Mouse (Mus musculus) olfactory bulb, adult 2 months (tissue): Measurements from ENCODE around the gene Hat1.

Source experiments
- CTCF ChIP-seq: fragments of 200-500 bp; IDR thresholded peaks from 2 replicates; pipeline ENCODE4 v1.5.1; 2012; ENCODE audit warnings: low read depth, mild to moderate bottlenecking, low read length, moderate library complexity; ENCODE audit not compliant: insufficient read depth
- POLR2A ChIP-seq: fragments of 200-500 bp; IDR thresholded peaks from 2 replicates; pipeline ENCODE4 v1.6.1; 2012; ENCODE audit warnings: mild to moderate bottlenecking, low read depth, low read length, moderate library complexity; ENCODE audit not compliant: insufficient read depth

DNA sequence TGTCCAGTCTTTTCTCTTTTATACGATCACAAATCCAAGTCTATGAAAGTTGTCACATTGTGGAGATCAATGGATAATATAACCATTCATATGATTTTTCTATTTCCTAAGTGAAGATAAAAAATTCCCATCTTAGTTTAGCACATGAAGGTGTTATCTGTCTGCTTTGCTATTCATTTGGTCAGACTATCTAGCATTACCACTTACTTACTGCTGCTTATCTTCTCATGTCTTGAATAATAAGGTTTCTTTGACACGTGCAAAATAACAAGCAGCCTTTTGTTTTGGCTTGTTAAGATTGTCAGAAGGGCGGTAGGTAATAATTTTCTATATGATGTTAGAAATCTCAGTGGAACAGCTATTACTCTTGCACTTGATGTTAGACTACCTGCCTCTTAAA is 30.6 kb downstream of the Hat1 start:
- TF ChIP-seq CTCF (no peak), POLR2A (no peak)
